Mouse (Mus musculus): ENCODE measurements around the gene Smco4.

GRCm38 (mm10) chr9:15528368-15528767 lies 35.1 kb downstream of the Smco4 start:
- TF ChIP-seq CTCF (IDR thresholded peaks at IDR 0.05; ENCODE audit: control insufficient read depth, insufficient read depth, insufficient replicate concordance, low read depth, low read length) (no peak), POLR2A (IDR thresholded peaks at IDR 0.05; ENCODE audit: control insufficient read depth, low read depth, low read length) (no peak)

Data from testis, adult 2 months (tissue).